Mouse (Mus musculus) cerebellum, postnatal 4 days (tissue): ENCODE results near the gene Rdh8.
A peak's percentile ranks its signal among the peaks of the same experiment; 100 is the strongest.

Source experiments
- DNase-seq, 2 experiments: peaks; one replicate each; pipeline ENCODE4 v3.0.0; 2022; ENCODE audit warnings: low spot score in 2 of 2, mixed read lengths in 1 of 2

The Rdh8 gene

DNA sequence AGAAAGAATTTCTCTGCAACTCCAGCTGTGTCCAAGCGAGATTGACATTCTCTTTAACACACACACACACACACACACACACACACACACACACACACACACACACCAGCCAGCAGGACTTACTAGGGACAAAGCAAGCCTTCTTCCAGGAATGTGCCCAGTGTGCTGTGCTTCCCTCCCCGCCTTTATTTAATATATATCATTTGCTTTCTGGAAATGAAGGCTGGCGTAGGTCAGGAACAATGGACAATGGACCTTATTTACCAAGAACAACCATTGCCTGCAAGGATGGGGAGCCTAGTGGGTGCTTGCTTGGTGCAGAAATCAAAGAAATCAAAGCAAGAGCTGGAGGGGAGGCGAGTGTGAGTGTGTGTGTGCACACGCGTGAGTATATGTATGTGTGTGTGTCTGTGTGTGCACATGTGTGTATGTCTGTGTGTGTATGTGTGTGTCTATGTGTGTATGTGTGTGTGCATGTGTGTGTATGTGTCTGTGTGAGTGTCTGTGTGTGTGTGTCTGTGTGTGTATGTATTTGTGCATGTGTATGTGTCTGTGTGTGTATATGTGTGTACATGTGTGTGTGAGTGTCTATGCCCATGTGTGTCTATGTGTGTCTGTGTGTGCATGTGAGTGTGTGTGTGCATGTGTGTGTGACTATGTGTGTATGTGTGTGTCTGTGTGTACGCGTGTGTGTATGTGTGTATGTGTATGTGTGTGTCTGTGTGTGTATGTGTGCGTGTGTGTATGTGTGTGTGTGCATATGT, 19.1 kb downstream of the Rdh8 start:
- DNase-seq: no peak

GRCm38 (mm10) chr9:20838931-20839330, 20.6 kb downstream of the Rdh8 start:
- DNase-seq: no peak

DNA sequence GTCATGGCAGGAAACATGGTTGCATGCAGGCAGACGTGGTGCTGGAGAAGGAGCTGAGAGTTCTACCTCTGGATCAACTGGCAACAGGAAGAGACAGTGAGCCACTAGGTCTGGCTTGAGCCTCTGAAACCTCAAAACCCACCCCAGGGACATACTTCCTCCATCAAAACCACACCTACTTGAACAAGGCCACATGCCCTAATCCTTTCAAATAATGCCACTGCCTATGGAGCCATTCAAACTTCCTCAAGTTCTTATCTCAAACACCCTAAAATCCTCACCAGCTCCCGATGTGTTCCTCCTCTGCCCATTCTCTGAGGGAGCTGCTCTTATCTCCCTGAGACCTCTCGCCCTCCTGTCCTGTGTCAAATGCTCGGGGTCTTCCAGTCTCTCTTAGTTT, 23.9 kb downstream of the Rdh8 start:
- no peak for DNase-seq

DNA sequence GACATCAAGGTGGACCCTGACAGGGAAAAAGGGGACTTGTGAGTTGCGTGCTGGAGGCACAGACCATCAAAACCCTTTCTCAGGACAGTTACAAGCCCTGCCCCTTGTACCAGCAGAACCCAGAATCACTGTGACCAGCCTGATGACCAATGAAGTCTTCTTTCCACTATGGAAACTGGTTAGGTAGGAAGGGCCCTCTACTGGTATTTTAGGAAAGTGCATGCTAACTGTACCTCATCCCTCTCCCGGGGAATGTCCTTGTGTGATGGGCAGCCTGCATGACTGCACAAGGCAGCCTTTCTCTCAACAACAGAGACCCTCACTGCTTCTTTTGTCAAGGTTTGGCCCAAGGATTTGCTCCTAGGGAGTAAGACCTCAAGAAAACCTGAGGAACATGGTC, 24.4 kb downstream of the Rdh8 start:
- peak in 1 of 2 experiments; percentile 21 for DNase-seq

DNA sequence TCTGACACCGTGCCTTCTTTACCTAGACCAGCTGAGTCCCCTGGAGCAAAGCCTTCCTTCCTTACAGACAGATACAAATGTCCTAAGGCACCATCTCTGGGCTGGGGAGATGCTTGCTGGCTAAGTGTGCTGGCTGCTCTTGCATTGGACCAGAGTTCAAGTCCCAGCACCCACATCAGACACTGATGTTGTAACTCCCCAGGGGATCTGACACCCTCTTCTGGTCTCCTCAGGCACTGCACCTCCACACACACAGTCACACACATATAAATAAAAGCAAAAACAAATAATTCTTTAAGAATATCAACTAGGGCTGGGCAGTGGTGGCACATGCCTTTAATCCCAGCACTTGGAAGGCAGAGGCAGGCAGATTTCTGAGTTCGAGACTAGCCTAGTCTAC, 31.9 kb downstream of the Rdh8 start:
- DNase-seq: no peak

DNA sequence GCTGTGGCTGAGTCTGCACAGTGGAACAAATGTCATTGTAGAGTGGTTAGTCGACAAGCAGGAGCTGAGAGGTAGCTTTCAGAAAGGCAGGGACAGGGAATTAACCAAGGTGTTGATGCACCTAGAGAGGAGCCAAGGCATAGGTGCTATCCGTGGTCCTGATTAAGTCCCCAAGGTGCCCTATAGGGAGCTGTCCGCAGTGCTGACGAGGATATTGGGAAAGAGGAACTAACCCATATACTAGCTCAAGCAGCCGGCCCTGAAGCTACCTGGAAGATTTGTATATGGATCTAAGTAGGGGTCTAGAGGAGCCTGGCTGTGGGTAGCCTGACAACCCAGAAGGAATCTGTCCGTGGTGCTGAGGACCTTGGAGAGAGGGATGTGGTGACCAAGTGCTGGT, 38.8 kb downstream of the Rdh8 start:
- no peak for DNase-seq

GRCm38 (mm10) chr9:20859926-20860325, 41.6 kb downstream of the Rdh8 start:
- DNase-seq: no peak

DNA sequence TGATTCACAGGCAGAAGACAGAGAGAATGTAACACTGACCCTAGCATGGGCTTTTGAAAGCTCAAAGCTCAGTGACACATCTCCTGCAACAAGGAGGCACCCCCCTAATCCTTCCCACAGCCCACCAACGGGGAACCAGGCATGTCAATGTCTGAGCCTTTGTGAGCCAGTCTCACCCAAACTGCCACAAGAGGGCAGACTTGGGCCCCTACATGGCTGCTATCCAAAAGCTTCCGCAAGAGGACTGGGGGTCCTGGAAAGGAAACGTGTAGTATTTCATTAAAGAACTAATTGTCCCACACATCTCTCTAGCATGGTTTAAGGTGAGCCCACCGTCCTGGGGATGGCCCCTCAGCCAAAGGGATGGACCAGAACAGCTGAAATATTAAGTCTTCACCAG, 43.5 kb downstream of the Rdh8 start:
- peak in 1 of 2 experiments; percentile 43 for DNase-seq

- DNase-seq: no peak
Observed at GRCm38 (mm10) chr9:20862225-20862624, 43.9 kb downstream of the Rdh8 start.

DNA sequence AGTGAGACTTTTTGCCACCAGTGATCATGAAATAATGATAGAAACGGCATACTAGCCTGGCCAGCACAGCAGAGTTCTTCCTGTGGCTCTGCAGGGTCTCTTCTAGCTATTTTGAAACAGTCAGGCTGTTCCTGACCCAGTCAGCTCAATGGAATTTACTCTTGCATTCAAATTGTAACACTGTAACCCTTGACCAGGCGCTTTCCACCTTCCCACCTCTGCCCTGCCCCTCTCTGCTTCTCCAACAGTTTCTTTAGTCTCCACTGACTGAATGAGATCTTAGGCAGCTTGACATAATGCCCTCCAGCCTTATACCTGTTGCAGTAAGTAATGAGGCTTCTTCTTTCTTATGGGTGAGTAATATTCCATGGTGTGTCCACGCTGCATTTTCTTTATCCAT, 48.6 kb downstream of the Rdh8 start:
- no peak for DNase-seq

DNA sequence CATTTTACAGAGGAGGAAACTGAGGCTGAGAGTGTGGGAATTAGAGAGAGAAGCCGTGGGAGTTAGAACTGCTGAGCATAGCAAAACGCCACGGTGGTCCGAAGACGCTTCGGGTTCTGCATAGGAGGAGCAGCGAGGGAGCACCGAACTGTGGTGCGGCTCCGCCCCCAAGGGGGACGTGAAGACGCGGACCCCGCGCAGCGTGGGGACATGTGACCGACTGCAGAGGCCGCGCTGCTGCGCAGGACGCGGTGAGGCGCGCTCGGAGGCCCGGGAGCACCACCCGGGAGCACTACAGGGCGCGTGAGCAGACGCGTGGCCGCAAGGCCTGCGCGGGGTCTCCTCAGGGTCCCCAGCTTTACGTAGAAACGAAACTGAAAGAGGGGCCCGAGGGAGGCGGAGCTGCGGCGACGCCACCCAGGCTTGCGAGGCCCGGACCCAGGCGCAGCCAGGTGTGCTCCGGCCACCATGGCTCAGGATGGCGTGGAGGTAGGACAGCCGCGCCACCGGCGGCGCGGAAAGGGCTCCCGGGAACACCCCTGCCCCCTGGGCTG, 50.2 kb downstream of the Rdh8 start, which contains the start of gene A230050P20Rik:
Gene A230050P20Rik (plus strand): TSS at position 195 of the 554 bp plus-strand sequence.
- peak in 1 of 2 experiments; percentile 40 for DNase-seq

GRCm38 (mm10) chr9:20869246-20869645, 50.9 kb downstream of the Rdh8 start:
- DNase-seq: no peak

- no peak for DNase-seq
Observed at GRCm38 (mm10) chr9:20870211-20871173, 52.2 kb downstream of the Rdh8 start.

DNA sequence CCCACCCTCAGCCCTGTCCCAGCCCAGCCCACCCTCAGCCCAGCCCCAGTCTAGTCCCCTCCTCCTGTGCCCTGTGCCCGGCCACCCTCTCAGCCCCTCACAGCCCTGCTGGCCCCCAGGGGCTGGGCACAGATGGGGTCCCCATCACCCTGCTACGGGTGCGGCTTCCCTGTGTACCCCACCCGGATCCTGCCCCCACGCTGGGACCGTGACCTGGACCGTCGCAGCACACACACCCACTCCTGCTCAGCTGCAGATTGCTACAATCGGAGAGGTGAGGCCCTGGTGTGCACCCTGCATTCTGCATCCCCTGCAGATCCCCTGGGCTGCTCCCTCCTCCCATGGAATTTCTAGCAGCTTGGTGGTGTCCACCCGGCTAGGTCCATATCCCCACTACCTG, 54.7 kb downstream of the Rdh8 start:
- no peak for DNase-seq

DNA sequence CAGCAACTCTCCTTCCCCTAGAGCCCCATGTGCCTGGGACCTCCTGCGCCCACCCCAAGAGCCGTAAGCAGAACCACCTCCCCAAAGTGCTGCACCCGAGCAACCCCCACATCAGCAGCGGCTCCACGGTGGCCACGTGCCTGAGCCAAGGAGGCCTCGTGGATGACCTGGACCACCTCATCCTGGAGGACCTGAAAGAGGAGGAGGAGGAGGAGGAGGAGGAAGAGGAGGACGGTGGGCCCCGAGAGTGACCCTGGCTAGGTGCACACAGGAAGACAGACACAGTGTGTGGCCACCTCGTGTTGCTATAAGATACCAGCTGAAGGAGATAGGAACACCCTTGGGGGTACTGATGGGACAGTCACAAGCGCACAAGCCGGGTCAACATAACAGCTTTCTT, 55.2 kb downstream of the Rdh8 start:
- no peak for DNase-seq

DNA sequence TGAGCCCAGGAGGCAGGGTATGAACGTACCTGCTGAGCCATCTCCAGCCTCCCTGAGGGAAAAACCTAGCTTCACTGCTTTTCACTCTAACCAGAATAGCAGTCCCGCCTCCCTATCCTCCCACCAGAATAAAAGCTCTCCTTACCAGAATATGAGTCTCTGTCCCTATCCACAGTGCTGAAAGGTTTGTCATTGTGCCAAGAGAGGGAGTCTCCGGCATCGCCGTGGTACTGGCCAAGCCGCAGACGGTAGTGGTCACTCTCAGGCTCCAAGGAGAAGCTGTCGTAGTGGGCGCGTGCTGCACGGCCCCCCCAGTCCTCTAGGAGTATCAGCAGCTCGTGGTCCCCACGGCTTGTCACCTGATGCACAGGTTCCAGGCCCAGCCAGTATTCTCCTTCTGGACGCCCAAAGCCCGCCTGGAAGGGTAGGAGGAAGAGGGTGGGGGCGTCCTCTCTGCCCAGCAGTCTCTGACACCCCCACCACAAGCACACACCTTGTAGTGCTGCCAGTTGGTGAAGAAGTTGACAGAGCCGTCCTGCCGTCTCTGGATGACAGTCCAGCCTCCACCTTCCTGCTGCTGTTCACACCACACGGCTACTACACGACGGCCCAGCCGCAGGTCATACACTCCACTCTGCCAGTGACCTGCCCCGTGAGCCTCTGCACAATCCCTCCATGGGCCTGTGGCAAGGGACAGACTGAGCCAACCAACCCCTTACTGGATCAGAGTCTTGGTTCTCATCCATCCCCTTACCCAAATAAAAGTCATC, 56.9 kb downstream of the Rdh8 start:
- DNase-seq: no peak
